Mouse (Mus musculus): ENCODE measurements around the gene Cd47. TPM values are rescaled to one million over a fixed set of nuclear protein-coding genes. Genes with fewer than 3 reads are reported as not detected.

Gene Cd47
- total RNA-seq, 2 experiments from 2014 or later: 23.3 to 28.9 TPM

GRCm38 (mm10) chr16:49834130-49834693 lies 33.9 kb downstream of the Cd47 start:
- no peak for DNase-seq

- DNase-seq: no peak
These were observed 36.4 kb downstream of the Cd47 start for GRCm38 (mm10) chr16:49836634-49837164.

GRCm38 (mm10) chr16:49838923-49839322 lies 38.6 kb downstream of the Cd47 start:
- DNase-seq: no peak

GRCm38 (mm10) chr16:49839681-49840535 lies 39.6 kb downstream of the Cd47 start:
- peak; percentile 42 for DNase-seq

GRCm38 (mm10) chr16:49843723-49844122 lies 43.4 kb downstream of the Cd47 start:
- DNase-seq: no peak

GRCm38 (mm10) chr16:49847224-49848003 lies 47.1 kb downstream of the Cd47 start:
- DNase-seq: no peak

GRCm38 (mm10) chr16:49848651-49849050 lies 48.3 kb downstream of the Cd47 start:
- no peak for DNase-seq

GRCm38 (mm10) chr16:49852940-49853339 lies 52.6 kb downstream of the Cd47 start:
- no peak for DNase-seq

- DNase-seq: no peak
These were observed 53.3 kb downstream of the Cd47 start for GRCm38 (mm10) chr16:49853633-49854032.

- DNase-seq: no peak
These were observed 53.9 kb downstream of the Cd47 start for GRCm38 (mm10) chr16:49854194-49854593.

- DNase-seq: peak; percentile 93
These were observed 54.9 kb downstream of the Cd47 start for GRCm38 (mm10) chr16:49854931-49855835.

GRCm38 (mm10) chr16:49855836-49856503 lies 55.6 kb downstream of the Cd47 start:
- DNase-seq: no peak

- no peak for DNase-seq
These were observed 56.3 kb downstream of the Cd47 start for GRCm38 (mm10) chr16:49856661-49857060.

- DNase-seq: no peak
These were observed 57.3 kb downstream of the Cd47 start for GRCm38 (mm10) chr16:49857504-49858160.

- no peak for DNase-seq
These were observed 58.0 kb downstream of the Cd47 start for GRCm38 (mm10) chr16:49858161-49858906.

GRCm38 (mm10) chr16:49858907-49859853 lies 58.8 kb downstream of the Cd47 start:
- peak; percentile 17 for DNase-seq

GRCm38 (mm10) chr16:49861986-49862385 lies 61.7 kb downstream of the Cd47 start:
- DNase-seq: no peak

GRCm38 (mm10) chr16:49866617-49867016 lies 66.3 kb downstream of the Cd47 start:
- no peak for DNase-seq

Measured in gastrocnemius, postnatal 25 days (tissue).